Mouse (Mus musculus) brain, embryonic 14.5 days (tissue): ENCODE measurements around the gene Wfdc6b.

Experiments
- CTCF ChIP-seq: fragments of 200-500 bp; IDR thresholded peaks from 2 replicates; pipeline ENCODE4 v1.5.1; 2012; ENCODE audit warnings: inconsistent platforms, mild to moderate bottlenecking, moderate library complexity, borderline replicate concordance; ENCODE audit not compliant: insufficient read depth, insufficient read length; ENCODE audit errors: extremely low read depth
- POLR2A ChIP-seq: fragments of 200-500 bp; IDR thresholded peaks from 2 replicates; pipeline ENCODE4 v1.6.1; 2012; ENCODE audit warnings: mild to moderate bottlenecking, inconsistent platforms, borderline replicate concordance; ENCODE audit not compliant: poor library complexity, insufficient read depth, insufficient read length, severe bottlenecking; ENCODE audit errors: extremely low read depth

DNA sequence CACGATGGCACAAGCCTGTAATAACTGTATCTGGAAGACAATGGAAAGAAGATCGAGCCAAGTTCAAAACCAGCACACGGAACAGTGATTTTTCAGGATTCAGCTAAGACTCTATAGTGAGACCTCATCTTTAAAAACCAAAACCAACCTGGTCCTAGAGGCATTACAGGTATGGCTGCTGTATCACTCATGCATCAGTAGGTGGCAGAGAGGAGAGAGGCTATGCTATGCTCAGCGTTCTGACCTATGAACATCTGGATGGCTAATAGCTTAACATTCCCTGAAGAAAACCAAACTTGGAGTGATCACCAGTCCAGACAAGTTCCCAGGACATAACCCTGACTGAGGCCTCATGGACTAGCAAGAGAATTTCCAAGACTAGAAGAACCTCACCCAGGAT, 8.5 kb downstream of the Wfdc6b start:
- no peak for TF ChIP-seq CTCF
- no peak for TF ChIP-seq POLR2A
